Mouse (Mus musculus): ENCODE results near the gene Tmem229b.

- TF ChIP-seq CTCF (IDR thresholded peaks at IDR 0.05; ENCODE audit: low read depth, low read length) (no peak), EP300 (IDR thresholded peaks at IDR 0.05; ENCODE audit: insufficient read depth, low read depth, low read length) (no peak)
Observed at GRCm38 (mm10) chr12:79002406-79002805, 5.0 kb downstream of the Tmem229b start.

All from ES-Bruce4 (cell line).